In the genomic region with DNA sequence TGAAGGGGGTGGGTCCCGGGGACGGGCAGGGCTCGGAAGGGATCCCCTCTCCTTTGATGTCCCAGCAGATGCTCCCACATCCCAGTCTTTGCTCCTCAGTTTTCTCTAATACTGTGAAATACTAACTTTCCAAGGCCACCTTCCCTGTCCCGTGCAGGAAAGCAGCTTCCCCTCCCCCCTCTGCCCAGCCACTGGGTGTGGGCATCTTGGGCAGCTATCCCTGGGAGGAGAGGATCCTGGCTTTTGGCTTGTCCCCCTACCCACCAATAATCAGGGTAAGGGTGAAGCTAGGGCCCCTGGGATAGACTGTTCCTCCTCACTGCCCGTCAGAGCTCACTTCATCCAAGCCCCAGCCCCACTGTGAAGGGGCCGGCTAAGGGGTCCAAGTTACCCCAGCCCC, we compare ENCODE assay signal across 16 mouse cellular contexts. TPM values are rescaled to one million over a fixed set of nuclear protein-coding genes. Genes with fewer than 3 reads are reported as not detected.
A peak's percentile ranks its signal among the peaks of the same experiment; 100 is the strongest.
DNase-seq lines count a peak whose midpoint lies in the region; TF ChIP-seq lines count a peak whose summit lies in the region.
"Had no signal": no experiment of that assay in that cellular context is flagged by ENCODE, and none has a peak within 500 bp of the region (broad histone marks: within the 10 kb centered on the region; RNA-seq: fewer than 3 reads in every experiment).

No protein-coding gene starts in this region.

- no peak overlapping the region for H3K4me3 ChIP-seq in myocyte
- H3K4me3 ChIP-seq: embryonic facial prominence, embryonic 13.5 days; forebrain, embryonic 12.5 days; heart, embryonic 13.5 days had no signal

- no peaks in the 10 kb centered on the region for H3K27me3 ChIP-seq in myocyte (ENCODE audit: control insufficient read depth, insufficient read depth, insufficient read length)
- H3K27me3 ChIP-seq: embryonic facial prominence, embryonic 13.5 days; forebrain, embryonic 12.5 days; heart, embryonic 13.5 days had no signal

- peak; percentile 31 to 57 for DNase-seq in adrenal gland, adult (ENCODE audit: inconsistent age in 2 of 2, low spot score in 1 of 2)
- DNase-seq in adrenal gland, adult 8-10 months = no peak
- DNase-seq in cerebellum, adult 9-10 months = peak; percentile 29
- DNase-seq in cerebellum, postnatal 36 days = no peak
- peak; percentile 30 for DNase-seq in kidney, postnatal 10 days
- no peak for DNase-seq in kidney, postnatal 4 days
- no peak for DNase-seq in spleen, adult 12 weeks (ENCODE audit: low spot score)
- DNase-seq: B cell, adult 2 months; gastrocnemius, postnatal 14 days had no signal

- no peak for TF ChIP-seq POLR2A in myocyte (IDR thresholded peaks at IDR 0.05; ENCODE audit: insufficient read length, low read depth)

- no peak overlapping the region for H3ac ChIP-seq in myocyte (ENCODE audit: control insufficient read depth, insufficient read length)

- peaks cover 24% of the 10 kb centered on the region for H3K36me3 ChIP-seq in myocyte (ENCODE audit: control insufficient read depth, insufficient read depth)

- no peak overlapping the region for H3K4me2 ChIP-seq in myocyte (ENCODE audit: low read depth)
- H3K4me2 ChIP-seq: embryonic facial prominence, embryonic 13.5 days; forebrain, embryonic 12.5 days; heart, embryonic 13.5 days had no signal

- H3K79me2 ChIP-seq in myocyte (ENCODE audit: control insufficient read depth, insufficient read depth) = no peaks in the 10 kb centered on the region

TF ChIP-seq in myocyte, 11 proteins besides CTCF, POLR2A, EP300 and RAD21:
- TF ChIP-seq CEBPB (IDR thresholded peaks at IDR 0.05; ENCODE audit: insufficient read depth, poor library complexity, severe bottlenecking) = no peak
- no peak for TF ChIP-seq MYOG (IDR thresholded peaks at IDR 0.05; ENCODE audit: control insufficient read depth in 1 of 3, insufficient read depth in 1 of 3, insufficient read length in 2 of 3, low read depth in 2 of 3)
- TF ChIP-seq USF1 (IDR thresholded peaks at IDR 0.05; ENCODE audit: low read depth) = no peak
- no peak for TF ChIP-seq TCF3 (IDR thresholded peaks at IDR 0.05; ENCODE audit: insufficient read length, low read depth)
- no peak for TF ChIP-seq MYOD1 (IDR thresholded peaks at IDR 0.05; ENCODE audit: control insufficient read depth in 1 of 3, insufficient read length in 2 of 3, low read depth in 2 of 3)
- no peak for TF ChIP-seq MAX (IDR thresholded peaks at IDR 0.05; ENCODE audit: low read depth)
- peak; percentile 19 for TF ChIP-seq POLR2AphosphoS2 (IDR thresholded peaks at IDR 0.05; ENCODE audit: insufficient read length, low read depth)
- no peak for TF ChIP-seq SRF (IDR thresholded peaks at IDR 0.05; ENCODE audit: control insufficient read depth, insufficient read length, low read depth)

RNA-seq across cellular contexts. Expression of a gene that starts 8.6 kb away (rescaled TPM):
- total RNA-seq in adrenal gland, adult 8-10 months (2022) = not detected
- polyA plus RNA-seq in myocyte (2012; fragmentation: generic; extraction: Trizol) = 0.05 TPM
- total RNA-seq: adrenal gland, adult 18-20 months; gastrocnemius, adult 18-20 months; gastrocnemius, postnatal 14 days; MEL had no signal

RNA-seq across cellular contexts. Expression of a gene that starts 46.6 kb away (rescaled TPM):
- total RNA-seq in adrenal gland, adult 8-10 months (2022) = 10 to 100 TPM; 21.3 to 36.8 (median 30.8) TPM
- 27.3 TPM for polyA plus RNA-seq in myocyte (2012; fragmentation: generic; extraction: Trizol)

RNA-seq across cellular contexts. Expression of a gene that starts 49.8 kb away (rescaled TPM):
- total RNA-seq in adrenal gland, adult 8-10 months (2022) = 1 to 10 TPM; 3.1 to 8.3 (median 6.1) TPM
- 39.9 TPM for polyA plus RNA-seq in myocyte (2012; fragmentation: generic; extraction: Trizol)

Comparison
In these comparisons a context has a peak if more than half of its experiments do, and no peak if none do; other contexts are left out.
1. DNase-seq: peak in adrenal gland, adult (2 of 2), cerebellum, adult 9-10 months (single experiment) and kidney, postnatal 10 days (single experiment); none in adrenal gland, adult 8-10 months (single experiment), cerebellum, postnatal 36 days (0 of 2), kidney, postnatal 4 days (0 of 2) and spleen, adult 12 weeks (single experiment).